Mouse (Mus musculus): ENCODE measurements at regions not wholly inside any gene's neighbourhood (a gene's known extent, or its start where the extent isn't known, plus 50 kb on each side); places are given as distances from the start of the nearest gene placed in this dataset.
"Not testable (repeated sequence)": the region's sequence is repeated elsewhere in the genome, so short reads cannot be mapped to it uniquely, and the experiment has no call there.

DNA sequence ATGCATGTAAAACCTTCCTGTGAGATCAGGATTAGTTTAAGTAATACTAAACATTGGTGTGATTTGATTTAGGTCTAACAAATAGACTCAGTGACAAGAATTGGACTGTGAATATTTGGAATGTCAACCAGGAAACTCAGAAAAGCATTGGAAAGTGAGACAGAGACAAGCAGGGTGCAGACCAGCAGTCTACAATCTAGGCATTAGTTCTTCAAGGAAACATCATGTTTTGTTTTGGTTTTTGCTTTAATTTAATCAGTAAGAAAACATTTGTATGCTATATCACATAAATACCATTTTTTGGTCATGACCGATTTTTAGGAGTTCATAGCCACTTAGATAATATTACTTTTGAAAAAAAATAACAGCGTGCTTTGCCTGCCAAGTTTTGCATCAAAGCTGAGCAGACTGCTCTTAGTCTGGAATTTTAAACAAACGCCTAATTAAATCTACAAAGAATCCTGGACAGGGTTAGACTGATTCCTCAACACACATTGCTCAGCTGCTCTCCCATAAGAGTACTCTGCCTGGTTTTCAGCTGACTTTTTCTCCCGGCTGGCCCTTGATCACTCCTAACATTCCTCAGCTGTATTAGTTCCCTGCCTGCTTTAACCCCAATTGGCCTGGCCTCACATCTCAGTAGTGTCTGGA is 396.5 kb upstream of the Kcnh7 start:
- no peak for DNase-seq

DNA sequence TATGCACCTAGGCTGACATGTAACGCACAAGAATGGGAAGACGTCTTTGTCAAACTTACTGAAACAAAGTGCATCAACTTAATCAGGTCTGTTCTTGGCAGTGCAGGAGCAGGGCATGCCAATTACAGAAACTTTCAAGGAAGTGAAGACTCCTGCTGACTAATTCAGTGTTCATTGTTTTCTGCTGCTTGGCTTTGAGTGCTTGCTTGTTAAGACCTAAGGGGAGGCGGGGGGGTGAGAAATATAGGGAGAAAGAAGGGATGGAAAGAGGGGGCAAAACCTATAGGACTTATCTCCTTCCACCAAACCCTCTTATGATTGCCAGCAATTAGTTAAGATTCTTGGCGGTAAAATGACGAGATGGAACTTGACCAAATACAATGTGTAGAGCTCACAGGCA is 391.1 kb upstream of the Kcnh7 start:
- DNase-seq = no peak

DNA sequence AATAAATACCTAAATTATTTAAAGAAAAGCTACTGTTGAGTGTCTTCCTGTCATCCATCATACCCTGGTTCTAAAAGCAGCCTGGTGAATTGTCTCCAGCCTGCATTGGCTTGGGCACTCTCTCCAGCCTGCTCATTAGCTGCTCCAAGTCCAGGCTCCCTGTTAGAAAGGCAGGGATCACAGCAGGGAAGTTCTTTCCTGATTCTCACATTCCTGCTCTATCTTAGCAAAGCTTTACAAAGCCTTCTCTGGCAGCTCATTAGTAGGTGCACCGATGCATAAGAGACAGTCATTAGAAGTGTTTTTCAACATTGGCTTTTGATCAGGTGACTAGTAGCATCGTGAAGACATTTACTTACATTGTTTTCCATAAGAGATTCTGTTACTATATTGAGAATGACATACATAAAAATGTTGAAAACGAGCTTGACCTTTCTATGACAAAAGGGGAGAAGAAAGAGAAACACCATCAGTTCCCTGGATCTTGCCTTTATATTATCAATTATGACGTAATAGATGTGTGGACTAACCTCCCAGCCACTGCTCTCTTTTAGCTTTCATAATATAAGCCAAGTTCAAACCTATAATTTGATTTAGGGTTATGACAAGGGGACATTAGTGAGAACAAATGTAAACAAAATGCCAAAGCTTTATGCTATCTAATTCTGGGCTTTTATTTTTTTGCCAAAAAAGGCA is 390.1 kb upstream of the Kcnh7 start:
- no peak for DNase-seq

DNA sequence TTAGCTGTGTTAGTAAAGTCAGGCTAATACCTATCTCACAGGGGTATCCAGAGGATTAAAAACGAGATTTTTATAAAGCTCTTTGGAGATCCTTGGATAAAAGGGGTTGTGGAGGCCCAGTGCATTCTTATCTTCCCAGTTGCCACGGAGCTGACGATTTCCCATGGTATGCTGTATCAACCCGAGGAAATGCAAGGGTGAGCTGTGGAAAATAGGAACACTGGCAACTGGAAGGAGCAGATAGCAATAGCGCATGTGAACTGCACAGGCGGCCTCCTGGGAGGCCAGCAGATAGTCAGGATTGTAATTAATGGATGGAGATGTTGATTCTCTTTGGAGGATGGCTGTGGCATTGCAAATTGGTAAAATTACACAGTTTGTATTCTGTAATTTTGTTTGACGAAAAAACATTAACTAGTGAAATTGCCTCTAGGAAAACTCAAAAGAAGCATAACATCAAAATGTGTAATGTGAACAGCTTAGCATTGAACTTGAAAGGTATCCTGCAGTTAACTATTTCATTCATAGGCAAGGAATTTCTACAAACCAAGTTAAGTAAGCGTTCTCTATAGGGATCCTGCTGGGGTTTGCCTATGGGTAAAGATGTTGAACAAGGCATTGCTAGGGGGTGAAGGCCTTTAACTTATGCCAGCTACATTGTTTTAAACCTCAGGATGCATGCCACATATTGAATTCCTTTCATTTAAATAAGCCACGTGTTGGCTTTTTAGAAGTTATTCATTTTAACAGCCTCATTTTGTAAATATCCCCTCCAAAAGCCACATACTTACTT is 389.1 kb upstream of the Kcnh7 start:
- DNase-seq = no peak

DNA sequence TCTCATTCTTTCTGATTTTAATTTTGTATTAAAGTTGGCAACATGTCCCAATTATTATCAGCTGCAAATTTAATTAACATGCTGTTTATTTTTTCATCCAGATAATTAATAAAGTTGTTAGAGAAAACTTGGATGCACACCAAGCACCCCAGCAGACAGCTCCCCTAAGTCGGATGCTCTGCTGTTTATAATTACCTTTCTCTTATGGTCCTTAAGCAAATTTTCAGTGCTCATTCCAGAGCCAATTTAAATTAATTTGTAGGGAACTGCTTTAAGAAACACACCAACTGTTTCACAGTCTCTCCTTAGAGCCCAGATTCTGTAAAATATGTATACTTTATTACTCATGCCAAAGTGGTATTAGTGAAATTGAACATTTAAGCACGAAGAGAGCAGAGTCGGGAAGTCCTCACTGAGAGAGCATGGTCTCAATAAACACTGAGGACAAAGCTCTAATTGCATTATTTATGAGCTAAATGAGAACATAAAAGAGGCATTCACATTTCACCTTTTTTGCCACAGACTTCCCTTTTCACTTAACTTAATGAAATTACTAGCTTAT is 372.9 kb upstream of the Kcnh7 start:
- DNase-seq = no peak

DNA sequence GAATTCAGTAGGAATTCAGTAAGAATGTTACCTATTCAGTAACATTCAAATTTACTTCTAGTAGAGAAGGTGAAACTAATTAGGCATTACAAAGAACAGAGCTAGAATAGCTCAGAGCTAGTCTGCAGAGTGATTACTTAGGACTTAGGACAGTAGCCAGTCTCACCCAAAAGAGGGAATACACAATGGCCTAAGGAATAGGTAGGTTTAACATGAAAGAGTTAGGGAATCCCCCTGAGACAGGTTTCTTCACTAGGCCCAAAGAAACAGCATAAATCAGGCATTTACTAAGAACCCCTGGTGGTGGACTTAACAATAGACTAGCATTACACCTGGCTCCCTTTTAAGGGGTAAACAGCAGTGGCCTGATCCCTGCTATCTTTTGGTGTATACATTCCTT is 357.7 kb upstream of the Kcnh7 start:
- DNase-seq = not testable (repeated sequence)

DNA sequence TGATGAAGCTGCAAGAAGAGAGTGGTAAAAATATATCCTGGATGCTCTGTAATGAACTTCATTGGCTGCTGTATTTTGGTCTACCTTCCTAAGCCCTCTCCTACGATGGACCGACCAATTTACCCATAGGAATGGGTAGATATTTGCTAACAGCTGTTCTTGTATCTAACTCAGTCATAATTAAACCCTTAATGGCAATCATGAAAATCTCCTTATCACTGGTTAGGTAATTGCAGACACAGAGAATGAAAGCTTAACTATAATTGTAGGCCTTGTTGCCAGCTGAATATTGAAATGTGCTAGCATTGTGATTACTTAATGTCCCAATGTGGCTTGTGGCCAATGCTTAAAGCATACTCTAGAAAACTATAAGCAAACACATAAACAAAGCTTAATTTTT is 334.4 kb upstream of the Kcnh7 start:
- no peak for DNase-seq

DNA sequence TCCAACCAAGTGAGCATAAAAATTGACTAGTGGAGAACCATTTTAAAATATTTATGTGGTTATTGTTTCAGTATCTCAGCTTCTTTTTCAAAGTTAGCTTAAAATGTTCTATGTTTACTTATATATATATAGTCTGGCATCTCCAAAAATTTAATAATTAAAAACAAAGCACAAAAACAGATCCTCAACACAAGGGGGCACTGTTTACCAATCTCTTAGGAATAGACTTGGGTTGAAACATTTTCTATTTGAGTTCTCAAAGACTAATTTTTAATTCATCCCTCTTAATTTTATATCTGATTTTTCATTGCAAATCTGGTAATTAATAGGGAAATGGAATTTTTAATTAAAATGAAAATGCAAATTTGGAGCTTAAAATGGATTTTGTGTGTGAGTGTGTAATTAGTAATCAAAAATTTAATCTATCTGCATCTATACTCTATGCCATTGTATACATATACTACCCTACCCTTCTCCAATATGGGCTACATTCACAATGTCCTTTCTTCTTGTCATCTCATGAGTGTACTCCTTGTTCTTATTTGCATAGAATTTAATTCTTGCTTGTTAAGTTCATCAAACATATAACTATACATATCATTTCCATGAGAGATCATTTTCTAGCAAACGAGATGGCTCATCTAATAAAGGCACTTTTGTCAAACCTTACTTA is 329.6 kb upstream of the Kcnh7 start:
- DNase-seq = no peak

DNA sequence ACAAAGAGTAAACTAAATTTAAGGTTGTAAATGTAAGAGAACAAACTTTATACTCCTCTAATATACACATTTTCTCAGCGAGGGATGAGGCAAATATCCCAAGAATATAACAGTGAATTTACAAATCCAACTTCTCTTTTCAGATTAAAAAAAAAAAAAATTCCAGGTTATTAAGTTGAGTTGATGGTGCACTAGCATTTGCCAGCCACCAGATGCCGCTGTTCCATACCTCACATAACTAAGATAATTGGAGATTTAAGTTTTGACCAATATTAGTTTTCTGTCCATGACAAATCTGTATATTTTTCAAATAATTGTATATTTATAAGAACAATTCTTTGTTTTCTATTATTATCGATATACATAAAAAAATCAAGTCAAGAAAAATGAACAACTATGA is 319.9 kb upstream of the Kcnh7 start:
- DNase-seq = no peak

DNA sequence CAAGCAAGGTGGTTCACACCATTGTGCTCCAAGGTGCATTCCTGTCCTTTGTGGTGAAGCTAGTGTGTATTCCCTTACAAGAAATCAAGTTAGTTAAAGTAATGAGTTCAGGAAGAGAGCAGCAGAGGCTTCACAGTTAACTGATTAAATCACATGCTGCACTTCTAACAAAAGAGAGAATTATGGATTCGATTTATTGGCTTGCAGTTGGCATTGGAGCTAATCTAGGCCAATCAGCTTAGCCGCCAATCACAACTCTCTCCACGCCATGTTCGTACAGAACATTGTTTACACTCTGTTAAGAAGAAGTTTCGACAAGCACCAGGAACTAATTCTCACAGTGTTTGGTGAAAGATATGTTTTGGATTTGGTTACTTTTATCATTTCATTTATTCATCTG is 292.3 kb upstream of the Kcnh7 start:
- DNase-seq = no peak

DNA sequence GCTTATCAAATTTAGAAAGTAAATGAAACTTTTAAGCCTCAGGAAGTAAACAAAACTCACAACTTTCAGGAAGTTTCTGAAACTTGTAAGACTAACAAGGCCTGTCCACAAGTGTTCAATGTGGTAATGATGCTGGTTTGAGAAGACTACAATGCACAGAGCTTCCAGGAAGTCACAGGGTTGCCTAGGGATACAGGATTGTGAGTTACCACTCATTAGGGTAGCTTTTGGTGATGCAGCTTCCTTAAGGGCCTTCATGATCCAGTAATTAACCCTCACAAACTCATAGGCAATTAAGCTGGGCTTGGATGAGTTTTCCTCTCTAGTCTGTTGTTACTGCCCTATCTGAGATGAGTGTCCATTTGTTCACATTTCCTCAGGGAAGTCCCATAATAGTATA is 291.2 kb upstream of the Kcnh7 start:
- no peak for DNase-seq

DNA sequence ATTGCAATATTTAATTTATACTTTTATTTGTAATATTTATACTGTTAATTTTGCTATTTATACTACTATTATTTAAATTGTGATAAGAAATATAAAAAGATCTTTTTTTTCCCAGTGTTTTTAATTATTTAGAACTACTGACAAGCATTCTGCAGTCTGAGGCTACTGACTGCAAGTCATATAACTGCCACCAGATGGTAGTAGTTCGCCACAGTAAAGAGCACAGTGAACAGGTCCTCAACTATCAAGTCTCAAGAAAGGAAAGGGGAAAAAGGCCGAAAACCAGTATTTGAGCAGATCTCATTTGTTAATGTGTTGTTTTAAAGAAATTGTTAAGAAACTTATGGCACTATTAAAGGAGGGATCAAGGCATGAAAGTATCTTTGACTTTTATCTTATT is 289.6 kb upstream of the Kcnh7 start:
- peak; percentile 11 for DNase-seq

DNA sequence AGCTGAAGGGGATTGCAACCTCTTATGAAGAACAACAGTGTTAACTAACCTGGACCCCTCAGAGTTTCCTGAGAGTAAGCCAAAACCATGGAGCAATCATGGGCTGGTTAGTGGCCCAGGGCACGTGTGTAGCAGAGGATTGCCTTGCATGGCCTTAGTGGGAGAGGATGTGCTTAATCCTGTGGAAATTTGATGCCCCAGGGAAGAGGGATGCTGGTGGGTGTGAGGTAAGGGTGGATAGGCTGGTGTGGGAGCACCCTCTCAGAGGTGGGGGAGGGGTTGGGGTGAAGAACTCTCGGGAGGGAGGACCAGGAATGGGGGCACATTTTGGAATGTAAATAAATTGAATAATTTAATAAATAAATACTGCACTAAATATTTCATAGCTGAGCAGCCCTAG is 288.2 kb upstream of the Kcnh7 start:
- DNase-seq = no peak

DNA sequence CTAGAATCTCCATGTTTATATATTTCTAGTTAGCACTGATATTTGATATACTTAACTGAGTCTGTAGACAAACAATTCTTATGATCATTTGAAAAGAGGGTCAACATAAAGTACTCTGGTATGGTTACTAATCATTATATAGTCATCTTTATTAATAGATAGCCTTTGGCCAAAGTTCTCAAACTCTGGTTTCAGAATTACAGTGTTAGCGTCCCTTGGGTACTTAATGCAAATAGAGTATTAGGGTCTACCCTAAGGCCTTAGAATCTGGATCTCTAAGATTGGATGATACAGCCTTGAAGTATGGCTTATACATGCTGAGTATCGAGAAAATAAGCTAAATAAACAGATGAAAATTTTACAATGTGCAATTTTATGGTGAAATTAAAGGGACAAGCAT is 275.0 kb upstream of the Kcnh7 start:
- no peak for DNase-seq

DNA sequence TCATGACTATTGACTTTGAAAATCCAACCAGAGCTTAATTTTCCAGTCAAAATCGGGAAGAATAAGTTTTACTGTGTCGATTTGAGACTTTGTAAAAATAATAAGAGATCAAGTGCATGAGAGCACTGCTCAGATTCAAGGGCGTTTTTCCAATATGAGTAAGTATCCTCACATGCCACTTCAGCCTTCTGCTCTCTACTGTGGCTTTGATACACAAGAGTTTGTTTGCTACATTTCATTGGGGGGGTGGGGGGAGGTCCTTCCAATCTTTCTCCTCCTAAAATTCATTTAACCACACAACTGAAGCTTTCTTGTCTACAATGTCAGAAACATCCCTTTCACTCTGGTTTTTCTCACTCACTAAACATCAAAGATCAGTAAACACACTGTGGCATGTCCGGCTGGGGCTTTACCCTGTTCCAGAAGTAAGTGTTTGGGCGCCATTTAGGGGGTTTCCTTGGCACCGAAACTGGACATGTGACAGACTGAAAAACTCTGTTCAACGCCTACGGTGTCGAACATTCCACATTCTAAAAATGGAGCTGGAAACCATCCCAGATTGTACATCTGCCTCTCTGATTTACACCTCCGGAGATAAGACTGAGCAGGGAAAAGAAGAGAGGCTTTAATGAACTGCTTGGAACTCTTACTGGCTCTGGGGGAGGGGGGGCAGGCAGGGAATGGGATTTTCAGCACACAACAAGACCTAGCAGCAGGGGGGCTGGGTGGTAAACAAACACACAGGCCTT is 270.4 kb upstream of the Kcnh7 start:
- no peak for DNase-seq

DNA sequence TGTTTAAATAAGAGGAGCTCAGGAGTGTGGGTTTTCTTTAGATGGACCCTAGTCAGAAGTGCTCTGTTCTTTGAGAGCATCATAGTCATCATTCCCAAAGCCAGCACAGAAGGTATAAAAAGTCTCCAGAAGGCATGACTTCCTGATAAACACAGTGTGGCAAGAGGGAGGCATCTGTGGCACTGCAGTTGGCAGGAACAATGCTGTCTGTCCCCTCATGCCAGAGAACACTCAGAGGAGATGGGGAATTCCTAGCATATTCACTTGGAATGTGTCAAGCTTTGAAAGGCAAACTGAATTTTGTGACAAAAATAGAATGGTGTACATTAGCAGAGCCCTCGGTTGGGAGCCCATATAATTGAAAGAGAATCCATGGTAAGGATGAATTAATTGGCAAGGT is 268.8 kb upstream of the Kcnh7 start:
- DNase-seq = peak; percentile 20

DNA sequence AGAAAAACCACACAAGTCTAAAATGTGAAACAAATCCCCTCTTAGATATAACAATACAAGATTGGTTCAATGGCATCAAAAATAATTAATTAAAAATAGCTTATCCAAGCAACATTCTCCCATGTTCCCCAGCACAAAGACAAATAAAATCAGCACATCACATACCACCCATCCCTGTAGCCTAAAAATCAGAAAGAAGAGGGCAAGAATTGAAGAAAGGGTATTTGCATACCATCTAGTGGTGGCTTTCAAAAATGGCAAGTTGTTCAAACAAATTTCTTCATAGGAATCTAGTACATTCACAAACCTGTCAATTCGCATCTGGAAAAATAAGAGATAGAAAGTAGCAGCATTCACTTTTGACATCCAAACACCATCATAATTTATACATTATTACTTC is 268.1 kb upstream of the Kcnh7 start:
- no peak for DNase-seq

DNA sequence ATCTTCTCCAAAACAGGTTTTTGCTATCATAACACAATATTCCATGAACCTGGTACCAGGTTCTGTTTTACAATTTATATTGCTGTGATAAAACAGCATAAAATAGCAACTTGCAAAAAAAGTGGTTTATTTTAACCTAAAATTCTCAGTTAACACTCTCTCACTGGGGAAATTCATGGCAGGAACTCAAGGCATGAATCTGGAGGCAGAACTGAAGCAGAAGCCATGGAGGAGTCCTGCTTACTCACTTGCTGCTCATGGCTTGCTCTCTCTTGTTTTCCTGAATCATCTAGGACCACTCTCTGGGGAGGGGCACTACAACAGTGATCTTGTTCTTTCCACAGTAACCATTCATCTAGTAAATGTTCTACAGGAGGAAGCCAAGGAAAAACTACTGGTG is 250.2 kb upstream of the Kcnh7 start:
- DNase-seq = no peak

DNA sequence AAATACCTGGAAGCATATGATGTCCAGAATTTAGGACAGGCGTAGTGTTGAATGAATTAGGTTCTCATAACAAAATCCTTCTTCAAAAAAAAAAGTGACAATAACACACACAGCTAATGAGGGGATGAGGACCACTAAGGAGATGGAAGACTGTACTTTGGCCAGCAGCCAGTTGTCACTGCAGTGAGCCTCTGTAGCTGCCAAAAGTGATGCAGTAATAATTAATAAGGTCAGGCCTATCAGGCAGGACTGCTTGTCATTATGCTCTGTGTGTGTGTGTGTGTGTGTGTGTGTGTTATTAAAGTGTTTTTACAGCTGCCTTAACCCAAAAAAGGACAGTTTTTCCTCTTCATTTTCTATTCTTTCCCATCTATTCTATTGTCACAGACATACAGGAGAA is 221.3 kb upstream of the Kcnh7 start:
- no peak for DNase-seq
